Mouse (Mus musculus): ENCODE data around the gene Elmo1. TPM values are rescaled to one million over a fixed set of nuclear protein-coding genes. Genes with fewer than 3 reads are reported as not detected.
A peak's percentile ranks its signal among the peaks of the same experiment; 100 is the strongest.

Elmo1 gene
- polyA plus RNA-seq, 2 experiments from 2014 or later: 100 to 111 TPM

GRCm38 (mm10) chr13:20392824-20393598, 302.6 kb downstream of the Elmo1 start:
- no peak for ATAC-seq

DNA sequence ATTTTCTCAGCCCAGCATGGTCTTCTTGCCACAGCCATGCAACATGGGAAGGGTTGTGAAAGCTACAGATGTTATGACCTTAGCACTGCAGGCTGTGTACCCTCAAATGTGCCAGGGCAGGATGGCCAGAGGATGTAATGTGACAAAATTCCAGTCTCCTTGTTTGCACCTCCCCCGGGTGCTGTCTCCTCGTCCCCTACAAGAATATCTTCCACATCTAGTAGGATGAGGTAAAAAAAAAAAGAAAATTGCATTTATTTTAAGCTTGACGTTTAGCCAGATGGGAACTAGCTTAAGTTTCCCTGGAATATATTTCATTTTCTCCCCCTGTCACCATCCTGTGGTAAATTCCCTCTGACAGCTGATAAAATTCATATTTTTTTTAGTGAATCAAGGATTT, 307.3 kb downstream of the Elmo1 start:
- no peak for ATAC-seq

- no peak for ATAC-seq
Observed at GRCm38 (mm10) chr13:20398311-20398710, 307.9 kb downstream of the Elmo1 start.

DNA sequence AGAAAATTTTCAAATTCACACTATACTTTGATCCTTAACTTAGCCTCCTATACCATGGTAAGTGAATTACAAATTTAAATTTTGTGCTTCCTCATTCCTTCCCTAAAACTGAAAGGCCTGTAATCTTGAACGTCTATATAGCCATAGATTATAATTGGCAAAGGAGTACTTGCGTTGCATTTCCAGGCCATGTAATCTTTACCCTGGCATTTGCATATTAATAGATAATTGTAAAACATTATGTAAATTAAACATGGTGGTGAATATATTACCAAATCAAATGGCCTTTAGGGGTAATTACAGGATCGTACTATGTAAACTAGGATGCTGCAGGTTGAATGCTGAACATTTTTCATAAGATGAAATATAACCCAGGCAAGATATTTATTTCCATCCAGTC, 314.1 kb downstream of the Elmo1 start:
- ATAC-seq: no peak

DNA sequence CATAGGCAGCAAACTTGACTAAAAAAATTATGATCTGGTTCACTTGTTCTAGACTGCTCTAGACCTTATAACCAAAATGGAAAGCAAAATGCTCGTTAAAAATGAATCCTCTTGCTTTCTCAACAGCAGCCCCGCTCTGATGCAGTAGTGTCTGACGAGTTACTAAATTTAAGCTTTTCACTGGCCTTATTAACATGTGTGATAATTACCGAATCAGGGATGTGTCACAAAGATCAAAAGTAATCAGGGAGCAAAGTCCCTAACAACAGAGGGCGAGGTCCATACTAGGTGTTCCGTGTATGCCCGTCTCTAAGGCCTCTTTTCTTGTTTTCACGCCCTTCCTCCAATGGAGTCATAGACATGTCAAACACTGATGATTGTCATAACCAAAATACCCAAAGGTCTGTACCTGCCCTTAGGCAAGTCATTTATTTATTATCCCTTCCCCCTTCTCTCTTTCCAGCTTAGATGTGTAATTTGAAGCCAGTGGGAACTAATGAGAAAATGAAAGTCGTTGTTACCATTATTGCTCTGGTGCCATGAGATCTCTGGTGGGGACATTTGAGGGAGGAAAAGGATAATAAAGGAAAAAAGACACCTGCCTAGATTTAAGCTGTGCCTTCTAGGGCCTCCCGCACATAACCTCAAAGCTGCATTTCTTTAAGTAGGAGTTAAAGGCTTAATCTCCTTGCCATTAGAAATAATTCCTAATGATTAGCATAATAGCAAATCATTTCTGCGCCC, 316.2 kb downstream of the Elmo1 start:
- ATAC-seq: no peak

- ATAC-seq: no peak
Observed at GRCm38 (mm10) chr13:20410306-20411101, 320.1 kb downstream of the Elmo1 start.

- no peak for ATAC-seq
Observed at GRCm38 (mm10) chr13:20416691-20417660, 326.6 kb downstream of the Elmo1 start.

GRCm38 (mm10) chr13:20430998-20431397, 340.6 kb downstream of the Elmo1 start:
- no peak for ATAC-seq

GRCm38 (mm10) chr13:20433221-20433858, 342.9 kb downstream of the Elmo1 start:
- no peak for ATAC-seq

- no peak for ATAC-seq
Observed at GRCm38 (mm10) chr13:20434071-20434470, 343.7 kb downstream of the Elmo1 start.

DNA sequence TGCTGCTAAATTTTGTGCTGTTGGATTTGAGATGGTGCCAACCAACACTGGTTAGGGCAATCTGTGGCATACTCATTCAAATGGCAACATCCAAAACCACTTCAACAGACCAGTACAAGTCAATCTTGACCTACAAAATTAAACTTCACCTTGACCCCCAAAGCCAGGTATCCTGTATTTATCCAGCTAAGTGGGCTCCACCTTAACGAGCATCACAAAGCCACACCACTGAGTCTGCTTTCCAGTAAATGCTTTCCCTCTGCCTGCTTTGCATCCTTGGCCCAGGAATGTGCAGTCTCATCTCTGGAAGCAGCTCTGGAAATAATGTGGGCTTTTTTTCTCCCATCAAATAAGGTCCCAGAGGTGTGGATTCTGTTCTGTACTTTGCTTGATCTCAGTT, 349.1 kb downstream of the Elmo1 start:
- no peak for ATAC-seq

- ATAC-seq: no peak
Observed at GRCm38 (mm10) chr13:20450831-20451353, 360.5 kb downstream of the Elmo1 start.

- no peak for ATAC-seq
Observed at GRCm38 (mm10) chr13:20454357-20454756, 364.0 kb downstream of the Elmo1 start.

GRCm38 (mm10) chr13:20460096-20460495, 369.7 kb downstream of the Elmo1 start:
- no peak for ATAC-seq

- no peak for ATAC-seq
Observed at GRCm38 (mm10) chr13:20461616-20462015, 371.2 kb downstream of the Elmo1 start.

- no peak for ATAC-seq
Observed at GRCm38 (mm10) chr13:20464161-20464560, 373.8 kb downstream of the Elmo1 start.

DNA sequence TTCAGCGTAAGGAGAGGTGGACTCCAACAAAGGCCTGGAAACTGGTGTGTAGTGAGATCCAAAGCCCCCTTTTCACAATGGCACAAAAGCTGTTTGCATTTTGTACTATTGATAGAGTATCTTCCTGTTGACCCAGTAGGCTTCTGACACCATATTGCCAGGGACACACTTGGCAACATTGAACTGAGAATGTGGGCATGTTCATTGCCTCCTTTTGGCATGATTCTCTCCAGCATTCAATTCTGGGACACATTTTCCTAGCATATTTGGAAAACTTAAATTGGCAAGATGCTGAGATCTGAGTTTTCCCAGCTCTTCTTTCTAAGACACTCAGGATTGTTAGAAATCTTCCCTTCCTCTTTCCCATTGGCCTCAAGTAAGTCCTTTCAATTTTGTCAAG, 377.0 kb downstream of the Elmo1 start:
- no peak for ATAC-seq

- ATAC-seq: peak; percentile 54
Observed at GRCm38 (mm10) chr13:20471732-20472131, 381.3 kb downstream of the Elmo1 start.

DNA sequence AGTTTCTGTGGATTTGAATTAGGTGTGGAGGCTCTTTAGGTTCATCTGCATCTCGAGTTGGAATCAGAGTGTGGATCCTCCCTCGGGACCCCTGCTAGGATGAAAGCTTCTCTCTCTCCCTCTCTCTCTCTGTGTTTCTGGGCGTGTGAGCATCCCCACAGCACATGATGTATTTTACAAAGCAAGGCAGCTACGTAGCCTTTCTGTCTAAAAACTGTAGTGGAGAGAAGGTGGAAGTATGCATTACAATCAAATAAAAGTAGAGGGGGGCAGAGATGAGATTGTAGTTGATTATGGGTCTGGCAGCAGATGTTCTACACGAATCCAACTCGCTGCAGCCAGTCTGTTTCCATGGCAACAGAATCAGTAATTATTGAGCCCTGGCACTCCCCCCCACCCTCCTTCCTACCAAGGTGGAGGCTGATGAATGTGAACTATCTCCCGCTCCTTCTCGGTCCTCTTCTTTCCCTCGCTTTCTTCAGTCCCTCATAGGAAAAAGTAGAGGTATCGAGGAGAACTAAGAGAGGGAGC, 382.0 kb downstream of the Elmo1 start:
- ATAC-seq: no peak

DNA sequence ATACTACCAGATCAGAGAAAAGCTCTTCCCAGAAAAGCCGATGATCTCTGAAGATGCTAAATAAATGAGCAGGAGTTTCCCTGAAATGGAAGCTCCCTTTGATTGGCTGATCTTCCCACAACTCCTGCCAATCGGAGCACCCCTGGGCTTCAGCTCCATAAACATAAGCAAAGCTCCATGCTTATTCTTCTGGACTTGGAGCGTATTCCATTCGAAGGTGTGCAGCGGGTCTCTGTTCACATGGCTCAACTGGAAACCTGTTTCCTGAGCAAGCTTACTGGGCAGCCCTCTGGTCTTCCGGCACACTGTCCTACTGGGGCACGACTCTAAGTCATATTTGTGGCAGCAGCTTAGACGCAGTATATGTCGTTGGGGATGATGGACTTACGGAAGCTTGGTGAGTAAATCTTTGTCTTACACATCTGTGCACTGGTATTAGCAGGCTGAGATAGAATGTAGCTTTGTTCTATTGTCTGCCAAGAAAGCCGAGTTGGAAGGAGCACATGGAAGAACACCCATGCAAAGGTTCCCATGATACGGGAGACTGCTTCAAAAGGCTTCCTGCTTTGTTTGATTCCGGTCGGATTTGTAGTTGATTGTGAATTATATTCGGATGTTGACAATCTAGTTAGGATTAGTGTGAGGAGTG, 382.6 kb downstream of the Elmo1 start:
- ATAC-seq: no peak

All from CD4-positive, CD25-positive, alpha-beta regulatory T cell, adult 4 months (primary cell).